Mouse (Mus musculus) cerebellum, postnatal 14 days (tissue): ENCODE results near the gene AV320801.
"Not testable (repeated sequence)": the region's sequence is repeated elsewhere in the genome, so short reads cannot be mapped to it uniquely, and the experiment has no call there.

Source experiments
- DNase-seq, 2 experiments: peaks; one replicate each; pipeline ENCODE4 v3.0.0; 2021; ENCODE audit warnings: mixed read lengths in 2 of 2

Gene AV320801

DNA sequence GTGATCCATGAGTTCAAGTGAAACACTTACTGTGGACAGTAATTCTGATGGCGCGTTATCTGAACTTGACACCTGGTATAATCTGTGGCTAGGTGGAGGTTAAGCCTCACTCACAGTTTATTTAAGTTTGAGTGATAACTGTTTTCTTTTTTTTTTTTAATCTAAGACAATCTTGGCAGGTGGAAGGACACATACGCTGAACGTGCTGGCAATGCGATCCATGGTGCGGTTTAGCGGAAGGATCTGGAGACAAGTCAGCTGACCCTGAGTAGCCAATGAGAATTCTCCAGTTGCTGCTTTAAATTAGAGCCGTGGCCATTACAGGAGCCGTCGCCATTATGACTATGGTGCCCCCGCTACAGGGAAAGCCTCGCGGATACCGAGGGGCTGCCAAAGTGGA lies at the start of gene AV320801:
AV320801 (plus strand) TSS at position 301 of the 400 bp plus-strand sequence.
- not testable (repeated sequence) for DNase-seq

GRCm38 (mm10) chrX:135464160-135464559 lies 30.2 kb upstream of the AV320801 start:
- DNase-seq, result not testable (repeated sequence)

DNA sequence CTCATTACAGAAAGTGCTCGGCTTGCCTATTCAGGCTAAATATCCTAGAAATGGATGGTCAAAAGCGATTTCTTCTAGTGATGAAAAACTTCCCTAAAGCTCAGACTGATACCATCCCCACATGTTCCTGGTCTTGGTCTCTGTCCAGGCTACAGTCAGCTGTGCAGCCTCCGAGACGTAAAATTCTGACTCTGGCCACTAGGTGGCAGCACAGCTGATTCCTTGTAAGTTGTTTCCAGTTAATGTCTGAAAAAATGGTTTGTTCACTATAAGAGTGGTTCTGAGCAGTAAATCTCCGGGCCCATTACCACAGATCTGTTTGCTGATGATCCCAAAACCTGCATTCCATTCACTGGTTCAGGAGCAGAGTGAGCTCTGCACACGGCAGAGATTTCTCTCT lies 12.5 kb upstream of the AV320801 start:
- DNase-seq, result not testable (repeated sequence)

- DNase-seq, result not testable (repeated sequence)
Observed at GRCm38 (mm10) chrX:135483183-135483582, 11.2 kb upstream of the AV320801 start.
